Mouse (Mus musculus) C2C12 (cell line): ENCODE measurements around the gene Srgap1.

ENCODE experiments used
- CEBPB ChIP-seq: IDR thresholded peaks from one replicate; pipeline ENCODE4 v1.6.1; 2011; ENCODE audit warnings: low read depth, mild to moderate bottlenecking, control low read depth, moderate library complexity
- CTCF ChIP-seq: IDR thresholded peaks from one replicate; pipeline ENCODE4 v1.5.1; 2011; ENCODE audit not compliant: control insufficient read depth, insufficient read depth, insufficient read length
- FOSL1 ChIP-seq: IDR thresholded peaks from one replicate; pipeline ENCODE4 v1.8.0; 2011; ENCODE audit warnings: mild to moderate bottlenecking, low read length; ENCODE audit not compliant: poor library complexity, insufficient read depth, severe bottlenecking
- MAX ChIP-seq: IDR thresholded peaks from one replicate; pipeline ENCODE4 v1.6.1; 2011; ENCODE audit warnings: mild to moderate bottlenecking, control low read depth
- MYOD1 ChIP-seq: IDR thresholded peaks from one replicate; pipeline ENCODE4 v1.6.1; 2011; ENCODE audit warnings: low read depth; ENCODE audit not compliant: control insufficient read depth, insufficient read length
- USF1 ChIP-seq: IDR thresholded peaks from one replicate; pipeline ENCODE4 v1.6.1; 2011; ENCODE audit warnings: low read depth, mild to moderate bottlenecking, control low read depth, moderate library complexity

- TF ChIP-seq CTCF (no peak), MAX (no peak), USF1 (no peak), CEBPB (no peak), MYOD1 (no peak), FOSL1 (no peak)
Measured at GRCm38 (mm10) chr10:121953041-121953440, 94.1 kb downstream of the Srgap1 start.
